In genomic region chr3:116967436-116967835, GRCm38 (mm10) we compare ENCODE assay signal across 15 mouse cellular contexts. TPM values are rescaled to one million over a fixed set of nuclear protein-coding genes. Genes with fewer than 3 reads are reported as not detected.
DNase-seq lines count a peak whose midpoint lies in the region; ATAC-seq and TF ChIP-seq lines count a peak whose summit lies in the region.
"Had no signal": no experiment of that assay in that cellular context is flagged by ENCODE, and none has a peak within 500 bp of the region (broad histone marks: within the 10 kb centered on the region; RNA-seq: fewer than 3 reads in every experiment).

No protein-coding gene starts in this region.

- H3K27ac ChIP-seq in heart, embryonic 11.5 days (ENCODE audit: low read depth, low read length), result no peak overlapping the region
- H3K27ac ChIP-seq in heart, embryonic 16.5 days (ENCODE audit: low read length), result peak overlapping the region; percentile 79
- no peak overlapping the region for H3K27ac ChIP-seq in midbrain, embryonic 15.5 days

- peak overlapping the region; percentile 52 for H3K4me2 ChIP-seq in heart, embryonic 11.5 days
- peak overlapping the region; percentile 53; the same call in 1 of the 2 replicates for H3K4me2 ChIP-seq in heart, embryonic 16.5 days (ENCODE audit: low read depth, low read length)
- peak overlapping the region; percentile 22 for H3K4me2 ChIP-seq in midbrain, embryonic 15.5 days

- no peak overlapping the region; the same call in 1 of the 2 replicates for H3K9ac ChIP-seq in heart, embryonic 11.5 days (ENCODE audit: low read depth, low read length)
- peak overlapping the region; percentile 68 for H3K9ac ChIP-seq in heart, embryonic 16.5 days (ENCODE audit: low read length)
- H3K9ac ChIP-seq in midbrain, embryonic 15.5 days, result no peak overlapping the region

- DNase-seq in heart, postnatal 4 days, result no peak
- DNase-seq in lung, adult 2 months, result no peak
- no peak for DNase-seq in lung, adult 18-20 months
- DNase-seq in retina, embryonic 14.5 days (ENCODE audit: low spot score), result no peak
- no peak for DNase-seq in cerebellum, adult 9-10 months
- DNase-seq: cerebellum, adult 18-20 months; gastrocnemius, postnatal 14 days had no signal

- no peak for ATAC-seq in heart, embryonic 11.5 days (replicated peaks; ENCODE audit: insufficient number of reproducible peaks, low FRiP score, low TSS enrichment)
- ATAC-seq in heart, embryonic 16.5 days (replicated peaks; ENCODE audit: extremely low read depth, insufficient read depth, low FRiP score), result no peak
- ATAC-seq in midbrain, embryonic 15.5 days (replicated peaks), result no peak

- no peak for TF ChIP-seq CTCF in lung, adult 2 months (IDR thresholded peaks at IDR 0.05; ENCODE audit: insufficient read depth, low read length)

- H3K4me1 ChIP-seq in heart, embryonic 11.5 days (ENCODE audit: control insufficient read depth, insufficient read depth, low read length), result peaks cover 5% of the 10 kb centered on the region; the same call in 1 of the 2 replicates
- H3K4me1 ChIP-seq in lung, adult 2 months (ENCODE audit: control insufficient read depth, insufficient read depth, low read length), result peaks cover 2% of the 10 kb centered on the region; the same call in 1 of the 2 replicates
- H3K4me1 ChIP-seq in heart, embryonic 16.5 days (ENCODE audit: control insufficient read depth, insufficient read depth, low read length), result peaks cover 4% of the 10 kb centered on the region
- H3K4me1 ChIP-seq in midbrain, embryonic 15.5 days, result peaks cover 13% of the 10 kb centered on the region

- no peaks in the 10 kb centered on the region for H3K27me3 ChIP-seq in heart, embryonic 11.5 days (ENCODE audit: control insufficient read depth, insufficient read depth, low read length)
- H3K27me3 ChIP-seq in heart, embryonic 16.5 days (ENCODE audit: control insufficient read depth, insufficient read depth, low read length), result no peaks in the 10 kb centered on the region
- H3K27me3 ChIP-seq in midbrain, embryonic 15.5 days (replicated peaks), result no peaks in the 10 kb centered on the region

- no peaks in the 10 kb centered on the region for H3K36me3 ChIP-seq in heart, embryonic 11.5 days (ENCODE audit: control insufficient read depth, insufficient read depth, low read length)
- no peaks in the 10 kb centered on the region for H3K36me3 ChIP-seq in heart, embryonic 16.5 days (ENCODE audit: control insufficient read depth, insufficient read depth)
- no peaks in the 10 kb centered on the region for H3K36me3 ChIP-seq in midbrain, embryonic 15.5 days (replicated peaks)

- H3K9me3 ChIP-seq in heart, embryonic 11.5 days (replicated peaks; ENCODE audit: control insufficient read depth, low read length), result no peaks in the 10 kb centered on the region
- H3K9me3 ChIP-seq in heart, embryonic 16.5 days (replicated peaks; ENCODE audit: control insufficient read depth, low read length), result no peaks in the 10 kb centered on the region
- no peaks in the 10 kb centered on the region for H3K9me3 ChIP-seq in midbrain, embryonic 15.5 days
- H3K9me3 ChIP-seq: megakaryocyte, embryonic 14.5 days had no signal

- TF ChIP-seq POLR2A in lung, adult 2 months (IDR thresholded peaks at IDR 0.05; ENCODE audit: borderline replicate concordance, extremely low read depth, low read depth, low read length), result no peak

- peak overlapping the region; percentile 14 for H3K4me3 ChIP-seq in heart, embryonic 11.5 days (ENCODE audit: low read depth, low read length)
- H3K4me3 ChIP-seq in lung, adult 2 months (replicated peaks; ENCODE audit: extremely low read depth, low read depth, low read length), result peak overlapping the region; percentile 60
- H3K4me3 ChIP-seq in heart, embryonic 16.5 days (ENCODE audit: low read length), result peak overlapping the region; percentile 38
- H3K4me3 ChIP-seq in midbrain, embryonic 15.5 days, result peak overlapping the region; percentile 12; the same call in 1 of the 2 replicates
- H3K4me3 ChIP-seq: megakaryocyte, embryonic 14.5 days had no signal

- WGBS in heart, embryonic 11.5 days (ENCODE audit: insufficient replicate concordance), result 73% methylated on average over 6 of the region's 6 CpGs
- WGBS in lung, adult 2 months, result 43% methylated on average over 6 of the region's 6 CpGs
- WGBS in heart, embryonic 16.5 days, result 69% methylated on average over 6 of the region's 6 CpGs
- WGBS in midbrain, embryonic 15.5 days, result 86% methylated on average over 6 of the region's 6 CpGs

RNA-seq across cellular contexts. Expression of gene 4930455H04Rik, which starts 0.6 kb away (rescaled TPM):
- not detected in 2 replicates for polyA plus RNA-seq in heart, embryonic 11.5 days (2014; fragmentation: Nextera tagmentation; extraction: Ambion mirVana)
- under 1 TPM in 1 of 2 experiments, not detected in 1; 0.32 TPM for total RNA-seq in heart, postnatal 4 days (2021)
- not detected in 2 replicates for polyA plus RNA-seq in lung, adult 2 months (2012; rRNA removed)
- polyA plus RNA-seq in heart, embryonic 16.5 days (2015; fragmentation: Nextera tagmentation; extraction: Ambion mirVana), result 0.14 TPM in 1 of 2 replicates, not detected in the other
- polyA plus RNA-seq in midbrain, embryonic 15.5 days (2015; fragmentation: Nextera tagmentation; extraction: Ambion mirVana), result not detected in 2 replicates
- total RNA-seq: adrenal gland, postnatal 14 days; layer of hippocampus, postnatal 25 days; neutrophil, adult 5-6 weeks had no signal
- polyA plus RNA-seq: kidney, embryonic 14.5 days had no signal

RNA-seq across cellular contexts. Expression of gene Palmd, which starts 1.4 kb away (rescaled TPM):
- polyA plus RNA-seq in heart, embryonic 11.5 days (2014; fragmentation: Nextera tagmentation; extraction: Ambion mirVana), result 10.4 and 11.1 TPM in 2 replicates
- total RNA-seq in heart, postnatal 4 days (2021), result 10 to 100 TPM; 61.6 to 66.2 TPM
- 5.6 and 10.5 TPM in 2 replicates for polyA plus RNA-seq in lung, adult 2 months (2012; rRNA removed)
- polyA plus RNA-seq in heart, embryonic 16.5 days (2015; fragmentation: Nextera tagmentation; extraction: Ambion mirVana), result 16.3 and 19.8 TPM in 2 replicates
- polyA plus RNA-seq in midbrain, embryonic 15.5 days (2015; fragmentation: Nextera tagmentation; extraction: Ambion mirVana), result 9.8 and 10.5 TPM in 2 replicates
- total RNA-seq: neutrophil, adult 5-6 weeks had no signal
